Mouse (Mus musculus): Measurements from ENCODE around the gene Tubg2. TPM values are rescaled to one million over a fixed set of nuclear protein-coding genes. Genes with fewer than 3 reads are reported as not detected.

Gene Tubg2
- polyA plus RNA-seq, 1 experiment from 2014 or later, result 3.5 TPM

DNA sequence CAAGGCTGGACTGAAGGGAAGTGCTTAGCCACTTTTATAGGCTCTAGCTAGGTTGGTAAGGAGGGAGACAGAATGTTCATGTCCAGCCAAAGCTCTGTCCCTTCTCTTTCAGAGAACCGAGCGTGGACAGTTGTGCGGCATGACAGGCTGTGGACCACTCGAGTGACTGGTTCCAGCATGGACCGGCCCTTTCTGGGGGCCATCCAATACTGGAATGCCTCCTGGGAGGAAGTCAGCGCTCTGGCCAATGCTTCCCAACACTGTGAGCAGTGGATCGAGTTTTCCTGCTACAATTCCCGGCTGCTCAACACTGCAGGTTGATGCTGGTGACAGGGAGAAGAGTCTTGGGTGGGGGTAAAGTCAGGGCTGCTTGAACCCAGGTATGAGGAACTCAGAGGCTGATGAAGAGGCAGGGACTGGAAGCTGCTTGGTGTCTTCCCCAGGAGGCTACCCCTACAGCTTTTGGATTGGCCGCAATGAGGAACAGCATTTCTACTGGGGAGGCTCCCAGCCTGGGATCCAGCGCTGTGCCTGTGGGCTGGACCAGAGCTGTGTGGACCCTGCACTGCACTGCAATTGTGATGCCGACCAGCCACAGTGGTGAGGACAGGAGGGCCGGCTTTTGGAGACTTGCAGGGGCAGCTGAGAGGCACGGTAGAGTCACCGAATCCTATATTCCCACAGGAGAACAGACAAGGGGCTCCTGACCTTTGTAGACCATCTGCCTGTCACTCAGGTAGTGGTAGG is 27.2 kb downstream of the Tubg2 start:
- DNase-seq (ENCODE audit: low read depth, low spot score), result no peak
- in situ Hi-C loops (cut with MboI; ENCODE audit: low pct_unique_long_range_greater_than_20kb), result no loop called here
- no peak for ATAC-seq
- no peak for TF ChIP-seq CTCF (IDR thresholded peaks at IDR 0.05)
- H3K27me3 ChIP-seq, result no peaks in the 10 kb centered on the region
- ChIA-PET POLR2A (no interaction called here), CTCF (interaction anchor here (1.0 kb wide), 1 partner anchor 9 kb away, joined by 3 read pairs; no protein-coding TSS in a partner anchor)

DNA sequence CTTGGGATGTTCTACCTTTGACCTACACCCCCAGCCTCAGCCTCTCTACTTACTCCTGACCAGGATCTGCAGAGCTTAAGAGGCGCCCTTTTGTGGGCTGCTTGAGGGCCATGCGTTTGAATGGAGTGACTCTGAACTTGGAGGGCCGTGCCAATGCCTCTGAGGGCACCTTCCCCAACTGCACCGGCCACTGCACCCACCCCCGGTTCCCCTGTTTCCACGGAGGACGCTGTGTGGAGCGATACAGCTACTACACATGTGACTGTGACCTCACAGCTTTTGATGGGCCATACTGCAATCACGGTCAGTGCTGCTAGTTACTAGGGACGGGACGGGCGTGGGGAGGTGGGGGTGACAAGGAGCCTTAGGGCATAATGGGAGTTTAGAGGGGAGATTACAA is 29.3 kb downstream of the Tubg2 start:
- H3K27me3 ChIP-seq, result no peaks in the 10 kb centered on the region
- TF ChIP-seq CTCF (IDR thresholded peaks at IDR 0.05), result no peak
- ChIA-PET POLR2A (no interaction called here), CTCF (interaction anchor here (1.0 kb wide), 1 partner anchor 80 kb away, joined by 3 read pairs; no protein-coding TSS in a partner anchor)
- ATAC-seq (no peak), DNase-seq (ENCODE audit: low read depth, low spot score) (no peak)
- in situ Hi-C loops (cut with MboI; ENCODE audit: low pct_unique_long_range_greater_than_20kb), result no loop called here

- POLR2A ChIA-PET, result no interaction called here
- CTCF ChIA-PET, result no interaction called here
- TF ChIP-seq CTCF (IDR thresholded peaks at IDR 0.05), result no peak
- ATAC-seq, result no peak
- DNase-seq (ENCODE audit: low read depth, low spot score), result no peak
- in situ Hi-C loops (cut with MboI; ENCODE audit: low pct_unique_long_range_greater_than_20kb), result no loop called here
- H3K27me3 ChIP-seq, result no peaks in the 10 kb centered on the region
Measured at GRCm38 (mm10) chr11:101185441-101185840, 29.7 kb downstream of the Tubg2 start.

DNA sequence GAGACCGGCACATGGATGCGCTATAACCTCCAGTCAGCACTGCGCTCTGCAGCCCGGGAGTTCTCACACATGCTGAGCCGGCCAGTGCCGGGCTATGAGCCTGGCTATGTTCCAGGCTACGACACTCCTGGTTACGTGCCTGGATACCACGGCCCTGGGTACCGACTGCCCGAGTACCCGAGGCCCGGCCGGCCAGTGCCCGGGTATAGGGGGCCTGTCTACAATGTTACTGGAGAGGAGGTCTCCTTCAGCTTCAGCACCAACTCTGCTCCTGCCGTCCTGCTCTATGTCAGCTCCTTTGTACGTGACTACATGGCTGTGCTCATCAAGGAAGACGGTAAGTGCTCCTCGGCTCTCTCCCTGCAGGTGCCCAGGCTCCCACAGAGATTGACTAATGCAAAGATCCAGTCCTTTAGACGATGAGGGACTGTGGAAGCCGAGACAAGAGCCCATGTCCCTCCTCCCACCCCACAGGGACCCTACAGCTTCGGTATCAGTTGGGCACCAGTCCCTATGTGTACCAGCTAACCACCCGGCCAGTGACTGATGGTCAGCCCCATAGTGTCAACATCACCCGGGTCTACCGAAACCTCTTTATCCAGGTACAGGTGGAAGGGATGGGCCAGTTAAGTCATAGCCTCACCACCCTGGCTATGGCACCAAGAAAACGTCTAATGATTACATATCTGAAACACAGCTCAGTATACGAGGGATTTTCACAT is 31.0 kb downstream of the Tubg2 start:
- ChIA-PET POLR2A (interaction anchor here (1.8 kb wide), 1 partner anchor 10 kb away, joined by 4 read pairs; no protein-coding TSS in a partner anchor), CTCF (interaction anchor here (0.7 to 2.5 kb wide), 2 partner anchors 10 to 14 kb away, joined by 3 to 11 read pairs; no protein-coding TSS in a partner anchor)
- no peaks in the 10 kb centered on the region for H3K27me3 ChIP-seq
- DNase-seq (ENCODE audit: low read depth, low spot score) (no peak), ATAC-seq (no peak)
- in situ Hi-C loops (cut with MboI; ENCODE audit: low pct_unique_long_range_greater_than_20kb), result no loop called here
- TF ChIP-seq CTCF (IDR thresholded peaks at IDR 0.05), result no peak

GRCm38 (mm10) chr11:101187541-101187940 is 31.8 kb downstream of the Tubg2 start:
- no peak for ATAC-seq
- POLR2A ChIA-PET, result interaction anchor here (1.8 kb wide), 1 partner anchor 11 kb away, joined by 4 read pairs; no protein-coding TSS in a partner anchor
- CTCF ChIA-PET, result interaction anchor here (0.7 to 2.5 kb wide), 3 partner anchors 11 to 114 kb away, joined by 3 to 11 read pairs (median 3); partner anchors contain the start of gene Becn1
- DNase-seq (ENCODE audit: low read depth, low spot score), result no peak
- no peaks in the 10 kb centered on the region for H3K27me3 ChIP-seq
- in situ Hi-C loops (cut with MboI; ENCODE audit: low pct_unique_long_range_greater_than_20kb), result no loop called here
- TF ChIP-seq CTCF (IDR thresholded peaks at IDR 0.05), result no peak

DNA sequence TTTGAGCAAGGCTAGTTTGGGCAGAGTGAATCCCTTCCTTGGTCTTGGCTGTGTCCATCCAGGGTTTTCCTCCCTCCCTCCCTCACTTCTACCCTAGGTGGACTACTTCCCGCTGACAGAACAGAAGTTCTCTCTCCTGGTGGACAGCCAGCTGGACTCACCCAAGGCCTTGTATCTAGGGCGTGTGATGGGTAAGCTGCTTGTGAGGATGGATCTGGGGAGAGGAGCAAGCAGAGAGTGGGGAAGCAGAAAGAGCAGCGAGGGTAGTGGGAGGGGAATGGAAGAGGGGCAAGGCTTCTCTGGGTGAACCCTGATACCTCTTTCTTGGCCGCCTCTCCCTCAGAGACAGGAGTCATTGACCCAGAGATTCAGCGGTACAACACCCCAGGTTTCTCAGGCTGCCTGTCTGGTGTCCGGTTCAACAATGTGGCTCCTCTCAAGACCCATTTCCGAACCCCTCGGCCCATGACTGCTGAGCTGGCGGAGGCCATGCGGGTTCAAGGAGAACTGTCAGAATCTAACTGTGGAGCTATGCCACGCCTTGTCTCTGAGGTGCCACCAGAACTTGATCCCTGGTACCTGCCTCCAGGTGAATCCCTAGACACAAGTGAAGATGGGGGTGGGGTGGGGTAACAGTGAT is 32.6 kb downstream of the Tubg2 start:
- no peak for TF ChIP-seq CTCF (IDR thresholded peaks at IDR 0.05)
- in situ Hi-C loops (cut with MboI; ENCODE audit: low pct_unique_long_range_greater_than_20kb), result no loop called here
- H3K27me3 ChIP-seq, result no peaks in the 10 kb centered on the region
- no peak for DNase-seq (ENCODE audit: low read depth, low spot score)
- ChIA-PET POLR2A (interaction anchor here (1.8 kb wide), 1 partner anchor 11 kb away, joined by 4 read pairs; no protein-coding TSS in a partner anchor), CTCF (interaction anchor here (1.4 to 2.5 kb wide), 3 partner anchors 11 to 114 kb away, joined by 3 to 11 read pairs (median 3); partner anchors contain the start of gene Becn1)
- no peak for ATAC-seq

GRCm38 (mm10) chr11:101189495-101190180 is 33.9 kb downstream of the Tubg2 start:
- POLR2A ChIA-PET, result interaction anchor here (1.0 kb wide), 1 partner anchor 57 kb away, joined by 3 read pairs; the partner anchor contains the start of gene Ramp2
- DNase-seq (ENCODE audit: low read depth, low spot score) (no peak), ATAC-seq (no peak)
- TF ChIP-seq CTCF (IDR thresholded peaks at IDR 0.05), result no peak
- in situ Hi-C loops (cut with MboI; ENCODE audit: low pct_unique_long_range_greater_than_20kb), result no loop called here
- CTCF ChIA-PET, result interaction anchor here (1.4 to 2.8 kb wide), 4 partner anchors 11 to 18 kb away, joined by 3 to 18 read pairs (median 8); no protein-coding TSS in a partner anchor
- H3K27me3 ChIP-seq, result no peaks in the 10 kb centered on the region

DNA sequence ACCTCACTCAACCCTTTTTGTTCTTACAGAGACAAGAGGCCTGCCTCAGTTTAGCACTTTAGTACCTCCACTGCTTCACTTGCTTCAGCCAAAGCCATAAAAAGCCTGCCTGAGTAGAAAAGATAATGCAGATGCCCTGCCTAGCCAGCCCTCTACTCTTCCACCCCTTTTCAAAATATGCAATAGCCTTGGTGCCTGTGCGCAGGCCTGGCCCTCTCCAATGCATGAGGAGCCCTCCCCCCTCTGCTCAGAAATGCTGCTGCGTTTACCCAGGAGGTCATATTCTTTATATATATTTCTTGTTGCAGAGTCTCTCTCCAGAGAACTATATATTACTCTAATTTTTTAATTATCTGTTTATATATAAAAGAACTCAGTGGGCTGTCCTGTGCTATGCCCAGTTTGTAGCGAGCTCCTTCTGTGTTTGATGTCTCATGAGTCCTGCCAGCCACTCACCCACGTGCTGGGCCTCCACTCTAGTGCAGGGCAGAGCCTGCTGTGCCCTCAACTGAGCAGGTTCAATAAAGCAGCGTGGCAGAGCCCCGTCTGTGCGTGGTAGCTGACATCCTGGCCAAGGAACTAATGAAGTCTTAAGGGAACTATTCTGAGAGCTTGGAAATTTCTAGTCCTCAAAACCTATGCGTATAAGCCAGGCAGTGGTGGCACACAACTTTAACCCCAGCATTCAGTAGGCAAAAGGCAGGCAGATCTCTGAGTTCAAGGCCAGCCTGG is 34.6 kb downstream of the Tubg2 start:
- no peaks in the 10 kb centered on the region for H3K27me3 ChIP-seq
- ATAC-seq, result no peak
- ChIA-PET POLR2A (interaction anchor here (1.0 to 1.8 kb wide), 2 partner anchors 13 to 56 kb away, joined by 3 to 7 read pairs; partner anchors contain the start of gene Ramp2), CTCF (interaction anchor here (1.2 to 2.8 kb wide), 5 partner anchors 9 to 17 kb away, joined by 3 to 18 read pairs (median 7); no protein-coding TSS in a partner anchor)
- no peak for TF ChIP-seq CTCF (IDR thresholded peaks at IDR 0.05)
- in situ Hi-C loops (cut with MboI; ENCODE audit: low pct_unique_long_range_greater_than_20kb), result no loop called here
- no peak for DNase-seq (ENCODE audit: low read depth, low spot score)
